Comparison of ENCODE assay signal across 10 mouse cellular contexts in genomic region chr12:88910761-88911160, GRCm38 (mm10).
A peak's percentile ranks its signal among the peaks of the same experiment; 100 is the strongest.
DNase-seq lines count a peak whose midpoint lies in the region; ATAC-seq and TF ChIP-seq lines count a peak whose summit lies in the region.
"Had no signal": no experiment of that assay in that cellular context is flagged by ENCODE, and none has a peak within 500 bp of the region (broad histone marks: within the 10 kb centered on the region; RNA-seq: fewer than 3 reads in every experiment).

No protein-coding gene starts in this region.

- no peak overlapping the region for H3K4me2 ChIP-seq in hindbrain, embryonic 12.5 days (replicated peaks)
- no peak overlapping the region for H3K4me2 ChIP-seq in neural tube, embryonic 12.5 days (replicated peaks)
- H3K4me2 ChIP-seq: liver, embryonic 12.5 days had no signal

- no peak for TF ChIP-seq CTCF in layer of hippocampus, adult 2 months (conservative IDR thresholded peaks at IDR 0.05)

- no peaks in the 10 kb centered on the region for H3K27me3 ChIP-seq in hindbrain, embryonic 12.5 days
- H3K27me3 ChIP-seq in neural tube, embryonic 12.5 days (replicated peaks): no peaks in the 10 kb centered on the region
- H3K27me3 ChIP-seq: liver, embryonic 12.5 days had no signal

- no peaks in the 10 kb centered on the region for H3K36me3 ChIP-seq in hindbrain, embryonic 12.5 days
- H3K36me3 ChIP-seq in neural tube, embryonic 12.5 days: no peaks in the 10 kb centered on the region
- H3K36me3 ChIP-seq: liver, embryonic 12.5 days had no signal

- peak; percentile 91 for ATAC-seq in hindbrain, embryonic 12.5 days (ENCODE audit: low FRiP score)
- ATAC-seq in neural tube, embryonic 12.5 days (ENCODE audit: low FRiP score, low read depth): peak; percentile 95
- ATAC-seq: liver, embryonic 12.5 days had no signal

- DNase-seq in layer of hippocampus, adult 2 months (ENCODE audit: low spot score in 2 of 2): peak in 1 of 2 experiments; percentile 44
- no peak for DNase-seq in layer of hippocampus, adult 9-10 months (ENCODE audit: low spot score)
- DNase-seq in embryo, embryonic 10.5 days (ENCODE audit: low spot score): peak; percentile 77
- no peak for DNase-seq in natural killer cell, adult 2 months (ENCODE audit: low spot score in 2 of 2)
- DNase-seq in adrenal gland, postnatal 36 days: no peak
- no peak for DNase-seq in adrenal gland, adult 2 months
- DNase-seq: kidney, postnatal 10 days had no signal

- H3K4me1 ChIP-seq in hindbrain, embryonic 12.5 days: peaks cover 9% of the 10 kb centered on the region
- H3K4me1 ChIP-seq in neural tube, embryonic 12.5 days: peaks cover 6% of the 10 kb centered on the region; the same call in 1 of the 2 replicates
- H3K4me1 ChIP-seq: liver, embryonic 12.5 days had no signal

- 15% methylated on average over 2 of the region's 2 CpGs for WGBS in hindbrain, embryonic 12.5 days
- WGBS in neural tube, embryonic 12.5 days: 9% methylated on average over 2 of the region's 2 CpGs

- no peaks in the 10 kb centered on the region for H3K9me3 ChIP-seq in hindbrain, embryonic 12.5 days (replicated peaks)
- H3K9me3 ChIP-seq in neural tube, embryonic 12.5 days: no peaks in the 10 kb centered on the region
- H3K9me3 ChIP-seq: liver, embryonic 12.5 days had no signal

- no peak overlapping the region for H3K4me3 ChIP-seq in layer of hippocampus, adult 2 months
- no peak overlapping the region for H3K4me3 ChIP-seq in hindbrain, embryonic 12.5 days
- no peak overlapping the region for H3K4me3 ChIP-seq in neural tube, embryonic 12.5 days
- H3K4me3 ChIP-seq: liver, embryonic 12.5 days had no signal

- H3K27ac ChIP-seq in layer of hippocampus, adult 2 months: peak overlapping the region; percentile 57
- H3K27ac ChIP-seq in hindbrain, embryonic 12.5 days: peak overlapping the region; percentile 64
- no peak overlapping the region for H3K27ac ChIP-seq in neural tube, embryonic 12.5 days
- H3K27ac ChIP-seq: liver, embryonic 12.5 days had no signal

- no peak overlapping the region for H3K9ac ChIP-seq in hindbrain, embryonic 12.5 days
- H3K9ac ChIP-seq in neural tube, embryonic 12.5 days: no peak overlapping the region
- H3K9ac ChIP-seq: liver, embryonic 12.5 days had no signal
